Mouse (Mus musculus): ENCODE results near the gene Tmem132e. TPM values are rescaled to one million over a fixed set of nuclear protein-coding genes. Genes with fewer than 3 reads are reported as not detected.

Tmem132e gene
- 0.89 and 1.9 TPM in 2 replicates for polyA plus RNA-seq (2011; ENCODE audit: insufficient read length, low read depth, missing spikeins)

GRCm38 (mm10) chr11:82388371-82389313, at the start of gene Tmem132e:
Gene Tmem132e (plus strand): TSS chr11:82388900.
- Histone ChIP-seq H3K4me1 (ENCODE audit: control insufficient read depth, insufficient read depth, low read length) (no peaks in the 10 kb centered on the region; the same call in 1 of the 2 replicates), H3K4me3 (ENCODE audit: insufficient read depth, low read length) (peak within 1 kb of the TSS; percentile 39), H3K27ac (ENCODE audit: insufficient read depth, low read length) (no peak within 1 kb of the TSS)
- TF ChIP-seq POLR2A (IDR thresholded peaks at IDR 0.05; ENCODE audit: low read depth, low read length) (no peak), CTCF (IDR thresholded peaks at IDR 0.05; ENCODE audit: borderline replicate concordance, insufficient read depth, low read length) (no peak)

GRCm38 (mm10) chr11:82339921-82340401, 48.7 kb upstream of the Tmem132e start:
- no peaks in the 10 kb centered on the region for H3K4me1 ChIP-seq (ENCODE audit: control insufficient read depth, insufficient read depth, low read length)
- TF ChIP-seq CTCF (IDR thresholded peaks at IDR 0.05; ENCODE audit: borderline replicate concordance, insufficient read depth, low read length) (no peak), POLR2A (IDR thresholded peaks at IDR 0.05; ENCODE audit: low read depth, low read length) (no peak)
- no peak overlapping the region for H3K4me3 ChIP-seq (ENCODE audit: insufficient read depth, low read length)
- no peak overlapping the region for H3K27ac ChIP-seq (ENCODE audit: insufficient read depth, low read length)

- TF ChIP-seq POLR2A (IDR thresholded peaks at IDR 0.05; ENCODE audit: low read depth, low read length) (no peak), CTCF (IDR thresholded peaks at IDR 0.05; ENCODE audit: borderline replicate concordance, insufficient read depth, low read length) (no peak)
- Histone ChIP-seq H3K27ac (ENCODE audit: insufficient read depth, low read length) (no peak overlapping the region), H3K4me3 (ENCODE audit: insufficient read depth, low read length) (no peak overlapping the region), H3K4me1 (ENCODE audit: control insufficient read depth, insufficient read depth, low read length) (no peaks in the 10 kb centered on the region)
Measured at GRCm38 (mm10) chr11:82340416-82340815, 48.3 kb upstream of the Tmem132e start.

- TF ChIP-seq CTCF (IDR thresholded peaks at IDR 0.05; ENCODE audit: borderline replicate concordance, insufficient read depth, low read length) (no peak), POLR2A (IDR thresholded peaks at IDR 0.05; ENCODE audit: low read depth, low read length) (no peak)
- Histone ChIP-seq H3K27ac (ENCODE audit: insufficient read depth, low read length) (no peak overlapping the region), H3K4me1 (ENCODE audit: control insufficient read depth, insufficient read depth, low read length) (no peaks in the 10 kb centered on the region), H3K4me3 (ENCODE audit: insufficient read depth, low read length) (no peak overlapping the region)
Measured at GRCm38 (mm10) chr11:82340900-82341299, 47.8 kb upstream of the Tmem132e start.

- no peak overlapping the region for H3K4me3 ChIP-seq (ENCODE audit: insufficient read depth, low read length)
- no peaks in the 10 kb centered on the region for H3K4me1 ChIP-seq (ENCODE audit: control insufficient read depth, insufficient read depth, low read length)
- no peak overlapping the region for H3K27ac ChIP-seq (ENCODE audit: insufficient read depth, low read length)
- TF ChIP-seq POLR2A (IDR thresholded peaks at IDR 0.05; ENCODE audit: low read depth, low read length) (no peak), CTCF (IDR thresholded peaks at IDR 0.05; ENCODE audit: borderline replicate concordance, insufficient read depth, low read length) (no peak)
Measured at GRCm38 (mm10) chr11:82351039-82351438, 37.7 kb upstream of the Tmem132e start.

GRCm38 (mm10) chr11:82370151-82370550, 18.5 kb upstream of the Tmem132e start:
- TF ChIP-seq POLR2A (IDR thresholded peaks at IDR 0.05; ENCODE audit: low read depth, low read length) (no peak), CTCF (IDR thresholded peaks at IDR 0.05; ENCODE audit: borderline replicate concordance, insufficient read depth, low read length) (no peak)
- no peak overlapping the region for H3K4me3 ChIP-seq (ENCODE audit: insufficient read depth, low read length)
- no peak overlapping the region for H3K27ac ChIP-seq (ENCODE audit: insufficient read depth, low read length)
- no peaks in the 10 kb centered on the region for H3K4me1 ChIP-seq (ENCODE audit: control insufficient read depth, insufficient read depth, low read length)

- no peak overlapping the region for H3K27ac ChIP-seq (ENCODE audit: insufficient read depth, low read length)
- H3K4me1 ChIP-seq (ENCODE audit: control insufficient read depth, insufficient read depth, low read length), result no peaks in the 10 kb centered on the region
- no peak for TF ChIP-seq CTCF (IDR thresholded peaks at IDR 0.05; ENCODE audit: borderline replicate concordance, insufficient read depth, low read length)
- TF ChIP-seq POLR2A (IDR thresholded peaks at IDR 0.05; ENCODE audit: low read depth, low read length), result no peak
- no peak overlapping the region for H3K4me3 ChIP-seq (ENCODE audit: insufficient read depth, low read length)
Measured at GRCm38 (mm10) chr11:82371577-82371976, 17.1 kb upstream of the Tmem132e start.

GRCm38 (mm10) chr11:82380606-82381202, 8.0 kb upstream of the Tmem132e start:
- Histone ChIP-seq H3K27ac (ENCODE audit: insufficient read depth, low read length) (no peak overlapping the region), H3K4me1 (ENCODE audit: control insufficient read depth, insufficient read depth, low read length) (no peaks in the 10 kb centered on the region), H3K4me3 (ENCODE audit: insufficient read depth, low read length) (no peak overlapping the region)
- TF ChIP-seq CTCF (IDR thresholded peaks at IDR 0.05; ENCODE audit: borderline replicate concordance, insufficient read depth, low read length) (no peak), POLR2A (IDR thresholded peaks at IDR 0.05; ENCODE audit: low read depth, low read length) (no peak)

GRCm38 (mm10) chr11:82386970-82387540, 1.6 kb upstream of the Tmem132e start:
- H3K4me1 ChIP-seq (ENCODE audit: control insufficient read depth, insufficient read depth, low read length), result no peaks in the 10 kb centered on the region; the same call in 1 of the 2 replicates
- H3K4me3 ChIP-seq (ENCODE audit: insufficient read depth, low read length), result peak overlapping the region; percentile 39
- no peak overlapping the region for H3K27ac ChIP-seq (ENCODE audit: insufficient read depth, low read length)
- TF ChIP-seq CTCF (IDR thresholded peaks at IDR 0.05; ENCODE audit: borderline replicate concordance, insufficient read depth, low read length) (no peak), POLR2A (IDR thresholded peaks at IDR 0.05; ENCODE audit: low read depth, low read length) (no peak)
